Mouse (Mus musculus): Measurements from ENCODE around the gene Hspa1b. TPM values are rescaled to one million over a fixed set of nuclear protein-coding genes. Genes with fewer than 3 reads are reported as not detected.
"Not testable (repeated sequence)": the region's sequence is repeated elsewhere in the genome, so short reads cannot be mapped to it uniquely, and the experiment has no call there.

Hspa1b gene
- total RNA-seq (2021): 10 to 100 TPM; 16.4 to 32.9 TPM
- long read RNA-seq, experiment 1, transcript Hspa1b-201 (1 exons, 2,803 nt): major isoform, 93 of 93 reads
- long read RNA-seq, experiment 1, partial matches to known transcripts: 0 of 93 reads
- long read RNA-seq, experiment 1, other reads (novel, unspliced or antisense): 0 of 93 reads
- long read RNA-seq, experiment 2, transcript Hspa1b-201 (1 exons, 2,803 nt): major isoform, 30 of 30 reads
- long read RNA-seq, experiment 2, partial matches to known transcripts: 0 of 30 reads
- long read RNA-seq, experiment 2, other reads (novel, unspliced or antisense): 0 of 30 reads

GRCm38 (mm10) chr17:34959130-34959778 lies at the start of gene Hspa1b:
Hspa1b (minus strand) TSS chr17:34959238.
- peak; percentile 87 for DNase-seq

DNA sequence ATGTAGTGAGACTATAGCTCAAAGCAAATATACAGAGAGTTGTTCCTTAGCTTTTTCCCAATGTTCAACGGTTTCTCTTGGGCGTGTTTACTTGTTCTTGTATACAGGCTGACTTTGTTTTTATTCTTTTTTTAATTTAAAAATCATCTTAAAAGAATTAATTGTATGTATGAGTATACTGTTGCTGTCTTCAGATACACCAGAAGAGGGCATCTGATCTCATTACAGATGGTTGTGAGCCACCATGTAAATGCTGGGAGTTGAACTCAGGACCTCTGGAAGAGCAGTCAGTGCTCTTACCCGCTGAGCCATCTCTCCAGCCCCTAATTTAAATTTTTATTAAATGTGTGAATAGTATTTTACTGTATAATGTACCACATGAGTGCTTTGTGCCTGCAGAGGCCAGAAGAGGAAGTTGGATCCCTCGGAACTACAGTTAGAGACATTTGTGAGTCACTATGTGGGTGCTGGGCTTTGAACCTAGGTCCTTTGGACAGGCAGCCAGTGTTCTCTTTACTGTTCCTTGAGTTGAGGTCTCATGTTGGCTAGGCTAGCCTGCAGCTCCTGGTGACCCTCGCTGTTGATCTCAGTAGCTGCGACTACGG lies 48.5 kb upstream of the Hspa1b start:
- no peak for DNase-seq

DNA sequence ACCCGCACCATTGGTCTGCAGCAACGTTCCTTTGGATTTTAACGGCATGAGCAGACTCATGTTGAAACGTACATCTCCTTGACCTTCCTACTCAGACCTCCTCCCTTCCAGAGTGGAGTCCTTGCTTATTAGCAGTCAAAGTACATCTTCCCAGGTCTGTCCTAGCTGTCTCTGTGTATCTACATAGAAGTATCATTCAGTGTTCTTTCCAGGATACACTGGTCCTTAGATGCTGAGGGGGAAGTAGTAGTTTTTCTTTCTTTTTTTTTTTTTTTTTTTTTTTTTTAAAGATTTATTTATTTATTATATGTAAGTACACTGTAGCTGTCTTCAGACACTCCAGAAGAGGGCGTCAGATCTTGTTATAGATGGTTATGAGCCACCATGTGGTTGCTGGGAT lies 46.9 kb upstream of the Hspa1b start:
- not testable (repeated sequence) for DNase-seq

DNA sequence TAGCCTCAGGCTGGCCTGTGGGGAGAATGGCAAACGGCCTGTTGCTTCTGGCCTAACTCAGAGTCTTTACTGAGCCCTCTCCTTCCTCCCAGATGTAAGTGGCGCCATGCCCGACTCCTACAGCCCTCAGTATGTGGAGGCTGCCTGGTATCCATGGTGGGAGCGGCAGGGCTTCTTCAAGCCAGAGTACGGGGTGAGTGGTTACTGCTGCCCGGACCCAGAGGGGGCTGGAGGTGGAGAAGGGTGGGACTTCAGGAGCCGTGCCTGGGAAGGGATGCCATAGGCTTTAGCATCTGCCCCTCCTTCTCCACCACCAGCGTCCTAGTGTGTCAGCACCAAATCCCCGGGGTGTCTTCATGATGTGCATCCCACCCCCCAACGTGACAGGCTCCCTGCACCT lies 46.1 kb upstream of the Hspa1b start:
- no peak for DNase-seq

DNA sequence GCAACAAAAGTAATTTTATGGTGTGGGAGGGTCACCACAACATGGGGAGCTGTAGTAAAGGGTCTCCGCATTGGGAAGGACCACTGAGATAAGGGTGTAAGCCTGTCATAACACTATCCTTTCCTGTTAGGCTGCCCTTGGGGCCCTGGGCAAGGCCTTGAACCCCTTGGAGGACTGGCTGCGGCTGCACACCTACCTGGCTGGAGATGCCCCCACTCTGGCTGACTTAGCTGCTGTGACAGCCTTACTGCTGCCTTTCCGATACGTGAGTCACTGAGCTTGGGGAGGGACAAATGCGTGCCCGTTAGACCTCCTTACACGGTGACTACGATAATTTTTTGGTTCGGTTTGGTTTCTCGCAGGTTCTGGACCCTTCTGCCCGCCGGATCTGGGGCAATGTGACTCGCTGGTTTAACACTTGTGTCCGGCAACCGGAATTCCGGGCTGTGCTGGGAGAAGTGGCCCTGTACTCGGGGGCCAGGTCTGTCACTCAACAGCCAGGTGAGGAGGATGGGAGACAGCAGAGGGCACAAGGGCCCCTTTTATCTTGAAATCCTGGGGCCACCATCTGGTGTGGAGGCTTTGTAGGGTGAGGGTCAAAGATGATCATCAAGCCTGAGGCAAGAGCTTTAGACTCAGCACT lies 45.2 kb upstream of the Hspa1b start:
- no peak for DNase-seq

DNA sequence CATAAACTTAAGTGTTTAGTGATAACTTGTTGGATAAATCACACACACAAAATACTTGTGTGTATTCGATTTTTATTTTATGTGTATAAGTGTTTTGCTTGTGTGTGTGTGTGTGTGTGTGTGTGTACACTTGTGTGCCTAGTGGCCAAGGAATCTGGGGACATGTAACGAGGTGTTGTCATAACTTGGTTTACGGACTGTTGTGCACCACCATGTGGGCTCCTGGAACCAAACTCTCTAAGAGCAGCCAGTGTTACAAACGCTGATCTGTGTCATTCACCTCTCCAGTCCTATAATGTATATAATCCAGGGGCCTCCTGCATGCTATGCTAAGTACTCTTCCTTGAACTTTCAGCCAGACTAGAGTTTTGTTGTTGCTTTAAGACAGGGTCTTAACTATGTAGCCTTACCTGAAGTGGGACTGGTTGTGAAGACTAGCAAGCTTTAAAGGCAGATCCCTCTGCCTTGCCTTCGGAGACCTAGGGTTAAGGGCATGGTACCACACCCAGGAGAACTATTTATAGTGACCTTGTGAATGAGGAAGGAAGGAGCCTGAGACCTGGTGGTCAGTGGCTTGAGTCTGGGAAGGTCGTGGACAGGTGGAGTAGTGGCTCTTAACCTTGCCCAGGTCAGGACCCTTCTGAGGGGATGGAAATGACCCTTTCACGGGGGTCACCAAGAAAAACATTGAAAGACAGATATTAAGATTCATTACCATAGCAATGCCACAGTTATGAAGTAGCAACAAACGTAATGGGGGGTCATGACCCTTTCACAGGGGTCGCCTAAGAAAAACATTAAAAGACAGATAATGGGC lies 44.2 kb upstream of the Hspa1b start:
- DNase-seq: no peak

DNA sequence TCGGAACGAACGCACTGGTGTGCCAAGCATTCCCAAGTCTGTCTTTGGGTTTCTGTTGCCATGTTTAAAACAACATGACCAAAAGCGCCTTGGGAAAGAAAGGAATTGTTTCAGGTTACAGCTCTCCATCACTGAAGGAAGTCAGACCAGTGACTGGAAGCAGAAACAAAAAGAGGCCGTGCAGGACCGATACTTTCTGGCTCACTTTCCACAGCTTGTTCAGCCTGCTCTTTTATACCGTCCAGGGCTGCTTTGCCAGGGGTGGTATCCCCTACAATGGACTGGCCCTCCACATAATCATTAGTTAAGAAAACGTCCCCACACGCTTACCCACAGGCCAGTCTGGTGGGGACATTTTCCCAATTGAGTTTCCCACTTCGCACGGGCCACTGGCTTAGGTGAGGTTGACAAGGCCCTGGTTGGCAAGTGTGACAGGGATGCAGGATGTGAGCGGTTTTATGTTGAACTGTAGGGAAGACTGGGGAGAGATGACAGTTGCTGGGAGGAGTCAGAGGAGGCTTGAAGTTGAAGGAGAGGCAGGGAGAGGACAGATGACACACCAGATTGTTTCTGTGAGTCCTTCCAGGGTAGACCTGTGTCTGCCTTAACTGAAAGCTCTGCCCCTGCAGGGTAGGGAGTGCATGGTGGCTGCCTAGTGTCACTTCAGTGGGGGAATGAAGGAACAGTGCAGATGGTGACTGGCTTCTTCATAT lies 43.3 kb upstream of the Hspa1b start:
- DNase-seq: no peak

GRCm38 (mm10) chr17:35001452-35002152 lies 42.6 kb upstream of the Hspa1b start:
- DNase-seq: no peak

GRCm38 (mm10) chr17:35000717-35001451 lies 41.8 kb upstream of the Hspa1b start, which contains the start of gene Vars:
Vars (plus strand) TSS chr17:35000987.
- DNase-seq: peak; percentile 94

GRCm38 (mm10) chr17:34999871-35000716 lies 41.1 kb upstream of the Hspa1b start:
- not testable (repeated sequence) for DNase-seq

GRCm38 (mm10) chr17:34998526-34999430 lies 39.7 kb upstream of the Hspa1b start:
- DNase-seq: no peak

- DNase-seq: no peak
Measured at GRCm38 (mm10) chr17:34997142-34997483, 38.1 kb upstream of the Hspa1b start.

GRCm38 (mm10) chr17:34996411-34997141 lies 37.5 kb upstream of the Hspa1b start:
- DNase-seq: no peak

GRCm38 (mm10) chr17:34995927-34996326 lies 36.9 kb upstream of the Hspa1b start:
- DNase-seq: not testable (repeated sequence)

DNA sequence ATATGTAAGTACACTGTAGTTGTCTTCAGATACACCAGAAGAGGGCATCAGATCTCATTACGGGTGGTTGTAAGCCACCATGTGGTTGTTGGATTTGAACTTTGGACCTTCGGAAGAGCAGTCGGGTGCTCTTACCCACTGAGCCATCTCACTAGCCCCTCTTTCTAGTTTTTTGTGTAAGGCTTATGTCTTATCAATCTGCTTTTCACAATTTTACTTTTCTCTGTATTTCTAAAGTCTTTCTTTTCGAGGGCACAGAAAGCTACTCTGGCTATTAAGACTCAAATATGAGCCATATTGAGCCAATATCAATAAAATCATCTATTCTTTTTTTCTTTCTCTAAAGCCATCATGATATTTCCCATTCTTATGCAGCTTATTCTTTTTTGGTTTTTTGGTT lies 36.2 kb upstream of the Hspa1b start:
- not testable (repeated sequence) for DNase-seq

DNA sequence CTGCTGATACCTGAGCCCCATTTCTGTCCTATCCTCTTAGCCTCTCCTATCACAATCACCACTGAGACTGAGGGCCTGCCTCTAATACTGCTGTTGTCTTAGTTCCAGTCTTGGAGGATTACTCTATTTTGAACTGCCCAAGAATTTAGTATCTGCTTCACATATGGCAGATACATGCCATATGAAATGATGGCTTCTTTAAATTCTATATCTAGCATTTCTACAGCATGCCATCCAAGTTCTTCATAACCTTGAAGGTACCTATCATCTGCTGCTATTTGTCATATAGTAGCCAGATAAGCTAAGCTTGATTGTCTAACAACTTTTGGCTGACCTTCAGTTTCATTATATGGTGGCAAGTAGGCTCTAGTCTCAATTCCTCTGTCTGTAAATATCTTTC lies 35.7 kb upstream of the Hspa1b start:
- DNase-seq: no peak

- DNase-seq: no peak
Measured at GRCm38 (mm10) chr17:34984218-34984617, 25.2 kb upstream of the Hspa1b start.
